Mouse (Mus musculus) left cerebral cortex, postnatal 25 days (tissue): Measurements from ENCODE around the gene Chit1. TPM values are rescaled to one million over a fixed set of nuclear protein-coding genes. Genes with fewer than 3 reads are reported as not detected.

Source experiments
- DNase-seq, 2 experiments: peaks; one replicate each; pipeline ENCODE4 v3.0.0; 2022; ENCODE audit warnings: low spot score in 2 of 2, mixed read lengths in 1 of 2
- intact Hi-C: fragments of 180-260 bp; cut with DNase I; formaldehyde crosslinking; loops from one replicate; pipeline ENCODE4 v1.15.1; 2025
- total RNA-seq, 2 experiments: library from RNA; stranded (reverse); gene quantifications; 2 replicates each; pipeline ENCODE4 v1.2.3; 2021

The Chit1 gene
- total RNA-seq, 2 experiments from 2014 or later = not detected

DNA sequence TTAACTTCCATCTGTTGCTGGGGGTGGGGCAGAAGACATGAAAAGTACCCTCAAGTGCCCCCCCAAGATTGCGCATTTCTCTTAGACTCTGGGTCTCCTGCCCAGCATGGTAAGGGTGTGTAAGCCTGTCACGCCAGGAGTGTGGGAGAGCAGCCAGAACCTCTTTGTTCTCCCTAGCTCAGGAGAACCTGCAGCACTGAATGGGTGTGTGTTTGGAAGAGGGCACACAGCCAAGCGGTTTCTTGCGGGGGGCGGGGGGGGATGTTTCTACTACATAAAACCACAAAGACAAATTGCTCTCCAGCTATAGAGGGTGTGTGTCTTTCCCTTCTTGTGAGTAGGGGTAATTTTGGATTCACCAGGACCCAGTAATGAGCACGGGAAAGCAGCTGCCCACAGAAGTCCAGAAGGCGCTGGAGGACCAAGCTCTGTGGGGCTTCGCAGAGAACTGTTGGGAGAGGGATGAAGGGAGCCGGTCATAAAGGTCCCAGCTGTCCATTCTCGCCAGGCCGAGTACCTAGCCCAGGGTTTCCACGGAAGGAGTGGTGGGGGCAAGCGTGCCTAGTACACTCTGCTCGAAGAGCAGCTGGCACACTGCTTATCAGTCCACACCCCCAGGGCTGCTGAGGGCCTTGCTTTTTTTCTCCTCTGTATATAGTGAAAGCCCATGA lies 14.6 kb upstream of the Chit1 start:
- intact Hi-C loops = no loop called here
- peak in 1 of 2 experiments; percentile 44 for DNase-seq

DNA sequence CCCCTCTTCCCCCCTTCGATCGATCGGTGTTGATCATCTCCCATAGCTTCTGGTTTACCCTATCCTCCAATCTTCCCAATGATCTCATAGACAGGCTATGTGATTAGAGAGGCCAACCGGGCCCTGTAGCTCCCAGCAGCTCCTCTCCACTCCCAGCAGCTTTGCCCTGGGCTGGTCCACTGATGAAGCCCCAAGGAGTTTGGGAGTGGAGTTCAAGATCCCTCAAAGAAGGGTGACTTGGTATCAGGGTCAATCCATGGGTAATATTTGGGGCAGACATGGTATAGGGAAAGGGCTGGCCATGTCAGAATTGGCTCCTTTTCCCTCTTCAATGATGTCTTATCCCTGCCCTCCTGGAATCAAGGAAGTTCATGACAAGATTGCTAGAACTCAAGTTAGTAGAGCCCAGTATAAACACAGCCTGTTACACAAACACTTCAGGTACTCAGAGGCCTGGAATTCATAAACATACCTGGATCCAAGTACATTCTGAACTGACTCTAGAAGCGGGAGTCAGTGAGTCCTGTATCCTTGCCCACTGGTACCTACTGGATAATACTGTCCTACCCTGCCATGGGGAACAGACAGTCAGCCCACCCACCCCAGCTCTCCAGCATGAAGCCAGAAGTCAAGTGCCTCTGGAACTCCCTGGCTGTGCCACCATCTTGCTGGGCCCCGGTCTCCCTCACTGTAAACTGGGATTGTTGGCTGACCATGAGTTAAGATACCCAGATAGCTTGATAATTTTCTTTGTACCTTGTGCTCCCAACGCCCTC lies 13.8 kb upstream of the Chit1 start:
- no peak for DNase-seq
- intact Hi-C loops = no loop called here

DNA sequence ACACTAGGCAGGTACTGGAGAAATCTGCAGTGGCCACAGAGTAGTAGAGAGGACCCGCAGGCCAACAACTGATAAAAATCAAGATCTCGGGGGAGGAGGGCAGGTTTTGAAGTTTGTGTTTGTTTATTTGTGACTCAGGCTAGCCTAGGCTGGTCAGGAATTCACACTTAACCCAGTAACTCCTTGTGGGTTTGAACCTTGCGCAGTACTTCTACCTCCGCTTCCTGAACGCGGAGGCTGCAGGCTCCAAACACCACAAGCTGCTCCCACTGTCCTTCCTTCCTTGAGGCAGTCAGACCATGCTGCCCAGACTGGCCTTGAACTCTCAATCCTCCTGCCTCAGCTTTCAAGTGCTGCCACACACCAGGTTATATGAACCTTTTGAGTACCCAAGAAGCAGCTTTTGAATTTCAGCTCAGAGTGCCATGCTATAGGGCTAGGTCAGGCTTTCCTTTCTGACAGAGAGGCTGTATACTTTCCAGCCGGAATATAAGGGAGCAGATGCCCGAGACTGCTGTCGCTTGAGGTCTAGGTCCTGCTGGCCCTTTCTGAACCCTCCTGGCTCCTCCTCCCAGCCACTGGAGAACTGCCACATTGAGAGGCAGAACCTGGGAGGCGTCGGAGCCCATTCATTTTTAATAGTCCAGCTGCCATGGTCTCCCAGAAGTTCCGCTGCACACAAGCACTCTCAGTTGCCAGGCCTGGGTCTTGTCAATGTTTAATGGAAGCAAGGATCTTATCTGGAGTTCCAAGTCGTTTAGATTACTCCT lies 12.9 kb upstream of the Chit1 start:
- DNase-seq = no peak
- intact Hi-C loops = no loop called here

DNA sequence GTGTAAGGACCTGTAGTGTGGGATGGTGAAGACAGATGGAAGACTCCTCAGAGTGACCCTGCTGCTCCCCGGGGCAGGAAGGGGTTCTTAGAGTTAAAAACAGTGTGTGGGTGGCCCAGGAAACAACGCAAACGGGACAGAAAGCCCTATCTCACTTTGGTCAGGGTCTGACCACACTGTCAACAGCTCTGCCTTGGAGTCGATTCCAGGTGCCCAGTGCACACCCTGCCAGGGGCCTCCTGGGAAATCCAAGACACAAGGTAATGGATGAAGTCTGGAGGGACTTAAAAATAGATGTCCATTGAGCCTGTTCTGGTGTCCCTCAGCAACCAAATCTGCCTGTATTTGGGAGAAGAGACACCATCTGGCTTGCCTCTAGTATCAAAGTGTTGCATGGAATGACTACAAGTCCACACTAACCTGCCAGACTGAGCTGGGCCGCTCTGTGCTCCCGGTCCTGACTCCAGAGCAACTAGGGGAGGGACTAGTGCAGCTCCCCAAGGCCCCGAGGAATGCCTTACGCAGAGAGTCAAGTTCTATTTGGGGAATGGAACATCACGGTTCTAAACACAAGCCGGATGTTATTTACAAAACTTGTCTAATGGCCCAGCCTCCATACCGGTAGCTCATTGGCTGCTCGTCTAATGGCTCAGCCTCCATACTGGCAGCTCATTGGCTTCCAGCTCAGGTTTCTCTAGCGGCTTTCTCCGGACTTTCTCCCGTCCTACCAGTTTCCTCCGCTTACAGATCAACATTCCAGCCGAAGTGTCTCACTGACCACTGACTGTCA lies 12.1 kb upstream of the Chit1 start:
- intact Hi-C loops = no loop called here
- peak; percentile 72 to 74 for DNase-seq

DNA sequence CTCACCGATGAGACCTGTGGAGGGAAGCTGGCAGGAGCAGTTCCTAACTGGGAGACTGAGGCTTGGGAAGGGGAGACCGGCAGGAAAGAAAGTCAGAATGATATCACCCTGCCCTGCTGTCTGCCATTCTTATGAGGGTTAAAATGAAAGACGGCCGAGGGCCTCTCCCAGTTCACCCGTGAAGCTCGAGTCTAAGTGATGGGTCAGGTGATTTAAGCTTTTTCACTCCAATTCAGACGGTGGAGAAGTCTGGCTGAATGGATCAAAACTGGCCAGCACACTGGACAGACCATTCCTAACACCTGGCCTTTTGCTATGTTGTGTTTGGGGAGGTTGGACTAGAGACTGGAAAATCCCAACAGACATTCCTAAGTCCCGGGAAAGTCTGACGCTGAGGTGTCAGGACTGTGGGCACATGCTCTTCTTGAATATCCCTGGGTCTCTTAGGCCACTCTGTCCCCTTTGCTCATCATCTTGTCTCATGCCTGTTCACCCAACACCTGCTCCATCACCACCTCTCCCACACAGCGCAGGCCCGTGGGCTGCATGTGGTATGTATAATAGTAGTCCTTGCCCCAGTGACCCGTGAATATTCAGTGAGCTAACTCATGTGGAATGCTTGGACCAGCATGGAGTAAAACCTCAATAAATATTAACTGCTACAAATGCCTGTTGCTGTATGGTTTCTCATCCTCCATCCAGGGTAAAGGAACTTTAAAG lies 11.4 kb upstream of the Chit1 start:
- intact Hi-C loops = no loop called here
- DNase-seq = no peak

DNA sequence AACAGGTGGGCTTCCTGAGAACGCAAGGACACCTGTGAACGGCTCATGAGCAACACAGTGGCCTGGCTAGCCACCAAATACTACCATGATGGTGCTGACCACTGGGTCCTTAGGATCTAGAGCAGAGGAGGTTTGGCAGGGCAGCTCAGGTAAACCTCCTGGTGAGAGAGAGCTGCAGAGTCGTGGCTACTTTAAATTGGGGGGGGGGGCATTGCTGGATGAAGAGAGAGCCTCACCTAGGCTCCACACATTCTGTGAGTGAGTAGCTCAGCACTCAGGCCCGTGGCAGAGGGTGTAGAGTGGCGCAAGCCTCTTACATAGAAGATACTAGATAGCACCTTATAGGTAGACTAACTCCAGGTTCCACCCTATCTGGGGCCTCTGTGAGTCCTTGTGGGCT lies 10.6 kb upstream of the Chit1 start:
- intact Hi-C loops = no loop called here
- no peak for DNase-seq

DNA sequence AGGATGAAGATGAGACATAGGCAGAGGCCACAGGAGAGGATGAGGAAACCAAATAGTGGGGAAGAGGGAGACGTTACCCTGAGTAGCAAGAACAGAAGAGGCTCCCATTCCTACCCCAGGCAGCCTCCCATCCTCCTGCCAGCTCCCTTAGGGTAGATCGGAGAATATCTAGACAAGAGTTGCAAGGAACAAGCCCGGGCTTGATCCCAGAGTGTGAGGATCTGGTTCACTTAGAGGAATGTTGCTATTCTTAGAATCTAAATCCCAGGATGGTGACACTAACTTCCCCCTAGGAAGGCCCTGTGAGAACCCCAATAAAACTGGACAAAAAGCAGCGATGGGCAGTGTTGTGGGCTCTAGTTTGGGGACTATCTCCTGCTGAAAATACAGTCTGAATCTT lies 10.1 kb upstream of the Chit1 start:
- intact Hi-C loops = no loop called here
- no peak for DNase-seq

DNA sequence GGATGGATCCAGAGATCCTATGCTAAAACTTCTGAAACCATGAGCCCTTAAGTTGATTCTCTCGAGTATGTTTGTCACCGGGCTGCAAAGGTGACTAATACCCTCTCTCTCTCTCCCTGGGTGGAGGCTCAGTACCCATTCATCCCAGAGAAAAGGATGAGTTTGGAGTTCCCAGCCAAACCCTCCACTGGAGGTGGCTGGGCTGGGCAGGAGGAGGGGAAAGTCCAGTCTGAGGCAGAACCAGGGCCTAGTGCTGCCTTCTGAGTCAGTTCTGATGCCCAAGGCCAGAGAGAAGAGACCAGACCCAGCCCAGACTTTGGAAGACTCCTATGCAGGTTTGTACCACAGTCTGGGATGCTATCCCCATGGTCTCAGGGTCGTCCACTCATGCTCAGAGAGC lies 9.4 kb upstream of the Chit1 start:
- intact Hi-C loops = no loop called here
- DNase-seq = no peak

DNA sequence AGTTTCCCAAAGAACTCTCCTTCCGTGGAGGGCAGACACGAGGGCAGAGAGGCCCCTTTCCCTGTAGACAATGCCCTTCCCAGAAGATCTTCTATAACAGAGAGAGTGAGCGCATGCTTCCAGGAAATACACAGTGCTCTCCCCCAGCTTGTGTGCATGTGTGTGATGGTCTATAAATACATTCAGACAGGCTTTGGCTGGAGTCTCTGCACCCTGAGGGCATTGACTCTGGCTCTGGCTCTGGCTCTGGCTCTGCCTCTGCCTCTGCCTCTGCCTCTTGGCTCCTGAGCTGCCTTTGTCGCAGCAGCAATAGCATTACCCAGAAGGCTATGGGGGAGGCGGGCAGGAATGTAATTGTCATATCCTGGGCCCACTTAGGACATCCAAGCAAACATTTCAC lies 7.2 kb upstream of the Chit1 start:
- intact Hi-C loops = loop anchor here (2.0 kb wide), 1 partner anchor 191 kb away; no protein-coding TSS in a partner anchor
- DNase-seq = no peak

DNA sequence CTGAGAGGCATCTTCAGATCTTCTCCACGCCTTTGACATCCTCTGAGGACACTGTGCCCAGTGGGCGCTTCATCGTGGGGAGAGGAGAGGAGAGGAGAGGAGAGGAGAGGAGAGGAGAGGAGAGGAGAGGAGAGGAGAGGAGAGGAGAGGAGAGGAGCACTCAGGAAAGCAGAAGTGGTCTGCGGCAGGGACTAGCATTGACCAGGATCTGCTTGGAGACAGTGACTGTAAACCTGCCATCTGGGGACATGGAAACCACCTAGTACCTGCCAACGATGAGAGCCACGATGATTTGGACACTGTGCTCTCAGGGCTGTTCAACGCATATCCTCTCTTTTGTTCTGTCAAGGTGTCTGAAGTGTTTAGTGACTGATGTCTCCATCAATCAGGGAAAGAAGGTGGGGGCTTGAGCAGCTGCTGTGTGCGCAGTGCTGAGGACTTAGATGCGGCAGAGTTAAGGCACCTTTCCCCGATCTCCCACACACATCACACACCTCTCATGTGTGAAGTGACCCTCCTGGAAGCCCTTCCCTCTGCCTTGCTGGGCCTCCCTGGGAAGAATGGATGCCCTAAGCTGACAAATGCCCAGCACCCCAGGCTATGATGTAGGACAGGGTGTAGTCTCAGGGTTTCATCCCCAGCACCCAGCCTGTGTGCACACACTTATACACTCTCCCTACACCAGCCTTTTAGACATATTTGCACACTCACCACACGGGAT lies 5.8 kb upstream of the Chit1 start:
- intact Hi-C loops = loop anchor here (2.0 to 5.0 kb wide), 2 partner anchors 192 to 388 kb away; no protein-coding TSS in a partner anchor
- DNase-seq = no peak

DNA sequence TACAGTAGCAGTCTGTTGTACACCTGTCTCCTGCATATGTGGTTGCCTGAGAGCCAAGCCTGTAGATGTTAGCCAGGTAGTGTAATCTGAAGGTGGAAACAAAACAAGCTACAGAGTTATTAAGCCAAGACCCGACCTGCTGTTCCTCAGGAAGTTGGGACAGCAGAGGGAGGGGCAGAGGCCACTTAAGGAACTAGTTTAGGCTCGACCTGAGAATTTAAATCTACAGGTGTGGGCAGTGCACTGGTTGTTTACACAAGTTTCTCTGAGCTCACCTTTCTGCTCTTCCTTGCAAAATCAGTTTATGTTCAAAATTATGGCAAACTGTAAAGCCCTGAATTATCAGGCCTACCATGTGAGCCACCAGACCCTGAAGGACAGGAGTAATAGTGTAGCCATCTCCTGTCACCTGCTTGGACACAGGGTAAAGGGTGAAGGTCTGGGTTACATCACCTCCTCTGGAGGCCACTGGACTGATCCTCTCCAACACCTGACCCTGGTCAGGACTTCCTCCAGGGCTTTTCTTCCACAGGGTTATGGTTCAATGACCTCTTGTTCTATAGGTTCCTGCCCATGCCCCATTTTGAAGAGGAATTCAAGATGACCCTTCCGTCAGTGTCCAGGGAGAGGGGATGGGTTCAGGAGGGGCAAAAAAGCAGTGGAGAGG lies 5.1 kb upstream of the Chit1 start:
- intact Hi-C loops = loop anchor here (1.0 to 5.0 kb wide), 3 partner anchors 53 to 389 kb away; no protein-coding TSS in a partner anchor
- no peak for DNase-seq

DNA sequence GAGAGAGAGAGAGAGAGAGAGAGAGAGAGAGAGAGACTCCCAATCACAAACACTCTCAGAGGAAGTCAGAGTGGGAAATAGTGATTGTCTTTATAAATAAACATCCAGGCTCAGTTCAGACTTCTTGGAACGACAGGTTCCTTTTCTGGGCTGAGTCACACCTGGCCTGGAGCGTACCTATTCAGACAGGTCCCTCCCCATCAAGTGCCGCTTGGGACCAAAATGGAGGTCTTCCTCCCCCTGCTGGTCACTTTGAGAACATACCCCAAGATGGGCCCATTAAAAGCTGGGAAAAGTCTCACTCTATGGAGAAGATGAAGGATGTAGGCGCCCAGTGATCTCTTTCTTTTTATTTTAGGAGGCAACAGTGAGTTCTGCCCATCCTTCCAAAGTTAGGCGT lies 4.3 kb upstream of the Chit1 start:
- DNase-seq = peak; percentile 67 to 73
- intact Hi-C loops = loop anchor here (1.0 to 5.0 kb wide), 2 partner anchors 53 to 389 kb away; no protein-coding TSS in a partner anchor

DNA sequence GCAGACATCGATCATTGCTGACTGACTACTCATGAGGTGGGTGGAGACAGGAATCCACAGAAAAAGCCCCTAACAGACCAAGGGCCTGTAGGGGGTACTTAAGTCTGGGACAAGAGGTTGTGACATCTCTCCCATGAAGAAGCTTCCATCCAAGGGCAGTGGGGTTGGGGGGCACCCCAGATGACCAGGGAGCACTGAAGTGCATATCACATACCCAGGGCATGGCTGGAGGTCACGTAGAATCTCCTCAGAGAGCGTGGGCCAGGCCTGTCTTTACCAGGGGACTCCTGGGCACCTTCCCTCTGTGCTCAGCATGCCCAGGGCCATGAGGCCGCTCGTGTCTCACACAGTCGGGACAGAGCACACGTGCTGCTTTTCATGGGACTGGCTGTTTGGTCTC lies 3.3 kb upstream of the Chit1 start:
- intact Hi-C loops = loop anchor here (5.0 kb wide), 1 partner anchor 390 kb away; no protein-coding TSS in a partner anchor
- DNase-seq = no peak

DNA sequence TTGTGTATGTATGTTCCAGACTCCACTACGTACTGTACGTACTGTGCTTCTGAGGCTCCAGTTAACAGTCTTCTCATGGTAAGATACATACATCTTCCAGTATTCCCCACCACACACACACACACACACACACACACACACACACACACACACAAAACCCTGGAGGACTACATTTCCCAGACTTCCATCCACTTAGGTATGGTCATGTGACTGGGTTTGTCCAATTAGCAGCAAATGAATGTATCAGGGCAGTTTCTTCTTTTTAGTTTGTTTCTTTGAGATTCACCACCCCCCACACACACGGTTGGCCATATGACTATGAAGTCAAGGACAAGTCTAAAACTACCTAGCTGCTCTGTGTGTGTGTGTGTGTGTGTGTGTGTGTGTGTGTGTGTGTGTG lies 1.0 kb upstream of the Chit1 start:
- DNase-seq = no peak
- intact Hi-C loops = no loop called here

DNA sequence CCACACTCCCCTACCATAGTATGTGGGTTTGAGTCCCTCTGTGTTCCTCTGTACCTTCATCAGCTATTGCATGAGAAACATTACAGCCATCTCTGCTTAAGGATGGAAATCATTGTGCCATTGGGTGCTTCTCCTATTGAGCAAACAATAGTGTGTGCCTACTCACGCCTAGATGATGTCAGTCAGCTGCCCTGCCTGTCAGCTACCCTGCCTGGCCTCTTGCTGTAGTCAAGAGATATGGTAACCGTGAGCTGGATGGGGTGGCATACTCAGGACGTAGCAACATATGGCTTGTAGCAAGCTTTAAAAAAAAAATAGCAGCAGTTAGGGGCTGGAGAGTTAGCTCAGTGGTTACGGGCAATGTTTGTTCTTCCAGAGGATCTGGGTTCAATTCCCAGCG lies 593 bp upstream of the Chit1 start:
- no peak for DNase-seq
- intact Hi-C loops = no loop called here

DNA sequence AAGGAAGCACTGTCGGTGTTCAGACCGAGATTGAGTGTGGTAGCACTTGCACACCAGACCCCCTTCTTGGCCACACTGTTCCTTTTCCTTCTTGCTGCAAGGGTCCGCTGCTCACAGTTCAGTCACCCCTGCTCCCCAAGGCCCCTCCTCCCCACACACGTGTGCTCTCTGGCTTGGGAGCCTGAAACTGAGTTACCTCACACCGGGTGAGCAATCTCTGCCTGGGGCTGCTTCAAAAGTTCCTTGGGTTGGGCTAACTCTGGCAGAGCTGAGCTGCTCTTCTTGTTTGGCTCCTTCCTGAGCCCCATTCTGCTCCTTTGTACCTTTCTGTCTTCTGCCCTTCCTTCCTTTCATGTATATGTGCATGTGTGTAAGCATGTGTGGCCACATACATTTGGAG lies 2.5 kb downstream of the Chit1 start:
- DNase-seq = no peak
- intact Hi-C loops = no loop called here

DNA sequence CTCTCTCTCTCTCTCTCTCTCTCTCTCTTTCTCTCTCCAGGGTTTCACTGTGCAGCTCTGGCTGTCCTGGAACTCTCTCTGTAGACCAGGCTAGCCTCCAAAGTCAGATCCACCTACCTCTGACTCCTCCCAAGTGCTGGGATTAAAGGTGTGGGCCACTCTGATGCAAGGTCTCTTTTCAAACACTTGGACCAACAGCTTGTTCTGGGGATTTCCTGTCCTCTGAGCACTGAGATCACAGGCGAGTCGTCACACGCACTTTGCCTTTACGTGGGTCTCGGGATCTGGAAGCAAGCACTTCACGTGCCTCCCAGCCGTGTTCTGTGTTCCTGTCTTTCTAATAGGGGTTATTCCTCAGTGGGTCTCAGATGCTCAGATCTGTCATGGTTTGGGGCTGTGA lies 3.0 kb downstream of the Chit1 start:
- intact Hi-C loops = no loop called here

DNA sequence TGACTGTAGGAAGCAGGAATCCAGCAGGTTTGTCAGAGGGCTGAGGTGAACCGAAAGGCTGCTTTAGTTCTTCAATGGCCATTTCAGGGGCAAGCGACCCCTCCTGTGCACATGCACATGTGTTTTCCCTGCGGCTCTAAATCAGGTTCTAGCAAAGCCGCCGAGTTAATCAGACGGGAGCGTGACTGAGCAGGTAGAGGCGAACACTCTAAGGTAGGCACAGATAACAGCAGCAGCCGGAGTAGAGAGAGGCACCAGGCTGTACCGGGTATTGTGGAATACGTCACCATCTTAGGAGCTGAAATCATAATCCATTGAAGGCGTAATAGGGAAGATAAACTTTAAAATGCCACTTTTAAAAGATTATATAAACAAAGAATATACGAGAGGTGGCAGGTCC lies 3.7 kb downstream of the Chit1 start:
- DNase-seq = no peak
- intact Hi-C loops = no loop called here

More for the DNA sequence above, 3.0 kb downstream of the Chit1 start:
- DNase-seq = no peak
